Mouse (Mus musculus): ENCODE measurements around the gene Tnrc6c. TPM values are rescaled to one million over a fixed set of nuclear protein-coding genes. Genes with fewer than 3 reads are reported as not detected.

The Tnrc6c gene
- total RNA-seq, 1 experiment from 2014 or later: 20.2 TPM

- ATAC-seq (replicated peaks; ENCODE audit: insufficient number of reproducible peaks, low FRiP score, low TSS enrichment, poor library complexity, severe bottlenecking): no peak
Observed at GRCm38 (mm10) chr11:117665189-117665588, 11.1 kb downstream of the Tnrc6c start.

- no peak for ATAC-seq (replicated peaks; ENCODE audit: insufficient number of reproducible peaks, low FRiP score, low TSS enrichment, poor library complexity, severe bottlenecking)
Observed at GRCm38 (mm10) chr11:117666563-117666962, 12.5 kb downstream of the Tnrc6c start.

DNA sequence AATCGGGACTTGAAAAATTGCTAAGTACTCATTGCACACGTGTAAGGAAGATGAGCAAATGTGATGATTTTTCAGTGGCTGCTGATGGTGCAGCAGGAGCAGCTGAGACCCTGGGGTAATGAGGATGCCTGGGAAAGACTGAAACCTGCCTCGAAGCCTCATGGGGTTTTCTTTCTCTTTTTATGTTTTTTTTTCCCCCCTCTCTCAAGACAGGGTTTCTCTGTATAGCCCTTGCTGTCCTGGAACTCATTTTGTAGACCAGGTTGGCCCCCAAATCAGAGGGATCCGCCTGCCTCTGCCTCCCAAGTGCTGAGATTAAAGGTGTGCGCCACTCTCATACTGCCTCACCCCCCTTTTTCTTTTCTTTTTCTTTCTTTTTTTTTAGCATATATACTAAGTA, 13.1 kb downstream of the Tnrc6c start:
- ATAC-seq (replicated peaks; ENCODE audit: insufficient number of reproducible peaks, low FRiP score, low TSS enrichment, poor library complexity, severe bottlenecking): no peak

DNA sequence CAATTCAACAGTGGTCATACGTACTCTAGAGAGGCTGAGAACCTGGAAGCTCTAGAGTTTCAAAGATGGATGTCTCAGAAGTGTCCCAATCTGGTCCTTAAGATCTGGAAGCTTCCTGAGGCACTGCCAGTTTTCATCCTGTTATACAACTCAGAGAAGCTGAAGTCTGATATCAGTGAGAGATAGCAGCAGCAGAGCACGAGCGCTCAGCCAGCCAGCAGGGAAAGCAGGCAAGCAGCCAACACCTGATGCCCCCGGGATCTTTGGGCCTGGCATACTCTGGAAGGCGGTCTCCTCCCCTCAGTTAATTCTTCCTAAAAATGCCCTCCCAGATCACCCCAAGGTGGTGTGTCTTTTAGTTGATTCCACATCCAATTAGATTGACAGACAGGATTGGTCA, 13.7 kb downstream of the Tnrc6c start:
- no peak for ATAC-seq (replicated peaks; ENCODE audit: insufficient number of reproducible peaks, low FRiP score, low TSS enrichment, poor library complexity, severe bottlenecking)

DNA sequence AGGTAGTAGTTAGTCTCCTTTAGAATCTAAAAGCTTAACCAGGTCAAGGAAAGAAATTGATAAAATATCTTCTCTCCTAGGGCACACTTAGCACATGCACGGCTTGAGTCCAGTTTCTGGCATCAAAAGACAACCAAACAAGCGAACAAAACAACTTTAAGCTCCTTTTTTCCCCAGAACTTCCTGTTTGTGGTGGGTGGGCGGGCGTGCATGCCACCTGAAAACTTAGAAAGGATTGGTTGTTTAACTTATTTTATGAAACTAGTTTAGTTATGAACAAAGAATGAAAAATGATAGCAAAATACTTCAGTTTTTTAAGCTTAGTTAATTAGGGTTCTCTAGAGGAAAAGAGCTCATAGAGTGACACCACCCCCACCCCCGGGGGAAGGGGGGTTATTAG, 17.5 kb downstream of the Tnrc6c start:
- no peak for ATAC-seq (replicated peaks; ENCODE audit: insufficient number of reproducible peaks, low FRiP score, low TSS enrichment, poor library complexity, severe bottlenecking)

DNA sequence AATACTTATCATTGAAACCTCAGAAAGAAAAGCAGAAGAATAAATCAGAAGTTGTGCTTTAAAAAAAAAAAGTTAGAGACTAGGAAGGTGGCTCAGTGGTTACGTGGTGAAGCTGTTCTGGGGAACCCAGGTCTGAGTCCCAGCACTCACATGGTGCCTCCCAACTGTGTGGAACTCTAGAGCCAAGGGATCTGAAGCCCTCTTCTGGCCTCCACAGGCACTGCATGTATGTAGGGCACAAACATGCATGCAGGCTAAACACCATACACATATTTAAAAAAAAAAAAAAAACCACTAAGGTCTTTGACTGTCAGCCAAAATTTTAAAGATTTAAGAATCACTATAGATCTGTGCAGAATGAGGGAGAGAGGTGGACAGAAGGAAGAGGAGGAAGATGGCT, 20.4 kb downstream of the Tnrc6c start:
- ATAC-seq (replicated peaks; ENCODE audit: insufficient number of reproducible peaks, low FRiP score, low TSS enrichment, poor library complexity, severe bottlenecking): no peak

- ATAC-seq (replicated peaks; ENCODE audit: insufficient number of reproducible peaks, low FRiP score, low TSS enrichment, poor library complexity, severe bottlenecking): no peak
Observed at GRCm38 (mm10) chr11:117676649-117677048, 22.6 kb downstream of the Tnrc6c start.

GRCm38 (mm10) chr11:117677111-117677510, 23.0 kb downstream of the Tnrc6c start:
- no peak for ATAC-seq (replicated peaks; ENCODE audit: insufficient number of reproducible peaks, low FRiP score, low TSS enrichment, poor library complexity, severe bottlenecking)

DNA sequence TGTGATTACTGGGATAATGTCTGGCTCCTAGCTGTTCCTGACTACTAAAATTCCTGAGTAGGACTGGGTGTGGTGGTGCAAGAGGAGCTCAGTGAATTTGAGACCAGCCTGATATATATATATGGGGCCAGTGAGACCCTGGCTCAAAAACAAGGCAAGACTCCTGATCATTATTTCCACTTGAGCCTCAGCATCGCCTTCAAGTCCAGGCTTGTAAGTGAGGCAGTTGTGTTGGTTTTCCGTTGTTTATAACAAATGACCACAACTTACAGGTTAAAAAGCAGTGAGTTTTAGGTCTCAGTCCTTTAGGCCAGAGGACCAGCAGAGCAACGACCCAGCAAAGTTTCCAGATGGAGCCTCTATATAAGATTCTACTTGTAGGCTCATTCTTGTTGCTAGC, 23.5 kb downstream of the Tnrc6c start:
- ATAC-seq (replicated peaks; ENCODE audit: insufficient number of reproducible peaks, low FRiP score, low TSS enrichment, poor library complexity, severe bottlenecking): no peak

DNA sequence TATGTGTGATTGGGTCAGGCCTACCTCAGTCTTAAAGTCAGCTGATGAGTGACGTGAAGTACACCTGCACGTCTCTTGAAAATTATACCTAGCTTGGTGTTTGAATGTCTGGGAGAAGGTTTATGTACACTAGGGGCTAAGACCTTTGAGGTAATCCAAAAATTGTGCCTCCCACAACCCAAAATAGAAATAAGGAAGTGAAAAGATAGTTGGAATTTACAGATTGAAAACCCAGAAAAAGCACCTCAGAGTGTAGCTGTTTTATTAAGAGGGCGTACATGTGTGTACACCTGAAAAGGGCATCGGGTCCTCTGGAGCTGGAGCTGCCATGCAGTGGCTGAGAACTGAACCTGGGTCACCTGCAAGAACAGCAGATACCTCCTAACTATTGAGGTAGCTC, 24.1 kb downstream of the Tnrc6c start:
- no peak for ATAC-seq (replicated peaks; ENCODE audit: insufficient number of reproducible peaks, low FRiP score, low TSS enrichment, poor library complexity, severe bottlenecking)

DNA sequence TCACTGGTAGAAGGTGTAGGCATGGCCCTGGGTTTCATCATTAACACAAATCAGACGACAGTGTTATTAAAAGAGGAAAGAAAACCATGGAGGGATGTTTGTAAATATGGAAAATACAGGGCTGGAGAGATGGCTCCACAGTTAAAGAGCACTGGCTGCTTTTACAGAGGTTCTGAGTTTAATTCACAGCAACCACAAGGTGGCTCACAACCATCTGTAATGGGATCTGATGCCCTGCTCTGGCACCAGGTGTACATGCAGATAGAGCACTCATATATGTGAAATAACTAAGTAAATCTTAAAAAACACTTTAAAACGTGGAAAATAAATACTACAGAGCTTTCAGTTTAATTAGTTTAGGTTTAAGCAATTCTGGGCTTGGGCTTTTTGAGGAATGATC, 24.7 kb downstream of the Tnrc6c start:
- ATAC-seq (replicated peaks; ENCODE audit: insufficient number of reproducible peaks, low FRiP score, low TSS enrichment, poor library complexity, severe bottlenecking): no peak

- ATAC-seq (replicated peaks; ENCODE audit: insufficient number of reproducible peaks, low FRiP score, low TSS enrichment, poor library complexity, severe bottlenecking): no peak
Observed at GRCm38 (mm10) chr11:117684640-117685039, 30.6 kb downstream of the Tnrc6c start.

DNA sequence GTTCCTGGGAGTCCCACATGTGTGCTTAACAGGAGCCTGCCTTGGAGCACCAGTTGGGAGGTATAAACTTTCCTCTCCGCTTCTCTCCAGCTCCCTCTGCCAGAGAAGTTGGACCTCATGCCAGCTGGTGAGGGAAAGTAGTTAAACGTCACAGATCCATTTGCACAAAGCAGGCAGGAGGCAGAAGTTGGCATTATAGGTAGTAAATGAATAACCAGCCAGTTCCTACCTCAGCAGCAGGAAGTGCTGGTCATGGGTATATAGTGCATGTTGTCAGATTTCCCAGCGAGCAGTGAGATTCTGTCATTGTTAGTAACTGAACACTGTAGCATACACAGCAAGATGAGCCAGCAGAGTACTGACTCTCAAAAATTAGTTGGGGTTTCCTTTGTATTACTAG, 31.4 kb downstream of the Tnrc6c start:
- ATAC-seq (replicated peaks; ENCODE audit: insufficient number of reproducible peaks, low FRiP score, low TSS enrichment, poor library complexity, severe bottlenecking): no peak; the same call in 1 of the 2 replicates

DNA sequence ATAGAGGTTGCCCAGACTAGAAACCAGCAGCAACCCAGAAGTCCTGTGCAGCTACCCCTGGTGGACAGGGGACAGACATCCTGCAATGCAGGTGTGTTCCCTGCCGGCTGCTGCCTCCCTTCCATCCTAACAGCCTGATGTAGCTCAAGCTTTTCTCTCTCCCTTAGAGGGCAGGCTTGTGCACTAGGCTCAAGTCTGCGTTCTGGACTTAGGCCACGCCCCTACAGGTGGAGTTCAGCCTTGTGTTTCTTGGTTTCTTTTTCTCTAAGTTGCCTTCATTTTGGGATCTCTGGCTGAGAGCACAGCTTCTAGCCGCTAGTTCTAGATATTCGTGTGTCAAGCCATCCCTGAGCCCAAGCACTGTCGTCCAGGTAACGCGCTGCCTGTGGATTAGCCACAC, 31.9 kb downstream of the Tnrc6c start:
- ATAC-seq (replicated peaks; ENCODE audit: insufficient number of reproducible peaks, low FRiP score, low TSS enrichment, poor library complexity, severe bottlenecking): peak; percentile 61; the same call in 1 of the 2 replicates

GRCm38 (mm10) chr11:117688603-117689002, 34.5 kb downstream of the Tnrc6c start:
- ATAC-seq (replicated peaks; ENCODE audit: insufficient number of reproducible peaks, low FRiP score, low TSS enrichment, poor library complexity, severe bottlenecking): no peak

- no peak for ATAC-seq (replicated peaks; ENCODE audit: insufficient number of reproducible peaks, low FRiP score, low TSS enrichment, poor library complexity, severe bottlenecking)
Observed at GRCm38 (mm10) chr11:117691311-117691710, 37.2 kb downstream of the Tnrc6c start.

- no peak for ATAC-seq (replicated peaks; ENCODE audit: insufficient number of reproducible peaks, low FRiP score, low TSS enrichment, poor library complexity, severe bottlenecking)
Observed at GRCm38 (mm10) chr11:117694050-117694449, 40.0 kb downstream of the Tnrc6c start.

- ATAC-seq (replicated peaks; ENCODE audit: insufficient number of reproducible peaks, low FRiP score, low TSS enrichment, poor library complexity, severe bottlenecking): peak; percentile 89
Observed at GRCm38 (mm10) chr11:117696585-117696984, 42.5 kb downstream of the Tnrc6c start.

DNA sequence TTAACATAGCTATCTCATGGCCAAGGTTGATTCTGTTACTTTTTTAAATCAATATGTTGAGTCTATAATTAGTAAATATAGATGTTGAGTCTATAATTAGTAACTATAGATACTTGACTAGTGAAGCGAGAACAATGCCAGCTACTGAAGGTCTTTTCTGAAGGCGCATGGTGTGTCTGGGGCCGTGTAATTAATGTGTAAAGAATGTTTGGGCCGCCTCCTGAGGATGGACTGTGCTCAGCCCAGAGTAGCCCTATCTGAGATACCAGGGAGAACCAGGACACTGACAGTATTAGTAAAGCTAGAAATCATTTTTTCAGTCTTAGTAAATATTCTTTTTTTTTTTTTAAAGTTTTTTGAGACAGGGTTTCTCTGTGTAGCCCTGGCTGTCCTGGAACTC, 46.8 kb downstream of the Tnrc6c start:
- no peak for ATAC-seq (replicated peaks; ENCODE audit: insufficient number of reproducible peaks, low FRiP score, low TSS enrichment, poor library complexity, severe bottlenecking)

DNA sequence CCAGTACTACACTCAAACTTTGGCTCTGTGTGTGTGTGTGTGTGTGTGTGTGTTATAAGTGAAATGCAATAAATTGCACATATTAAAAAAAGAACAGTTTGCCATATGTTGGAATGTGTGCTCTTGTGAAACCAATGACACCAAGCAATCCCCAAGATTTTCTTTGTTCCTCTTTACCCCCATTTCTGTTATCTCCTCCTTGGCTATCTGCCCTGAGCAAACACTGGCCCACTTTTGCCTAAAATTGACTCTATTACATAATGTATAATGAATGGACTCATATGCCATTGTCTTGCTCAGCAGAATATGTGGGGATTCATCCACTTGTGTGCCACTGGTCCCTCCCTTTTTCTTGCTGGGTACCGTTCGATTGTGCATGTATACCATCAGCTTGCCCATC, 52.2 kb downstream of the Tnrc6c start:
- no peak for ATAC-seq (replicated peaks; ENCODE audit: insufficient number of reproducible peaks, low FRiP score, low TSS enrichment, poor library complexity, severe bottlenecking)

DNA sequence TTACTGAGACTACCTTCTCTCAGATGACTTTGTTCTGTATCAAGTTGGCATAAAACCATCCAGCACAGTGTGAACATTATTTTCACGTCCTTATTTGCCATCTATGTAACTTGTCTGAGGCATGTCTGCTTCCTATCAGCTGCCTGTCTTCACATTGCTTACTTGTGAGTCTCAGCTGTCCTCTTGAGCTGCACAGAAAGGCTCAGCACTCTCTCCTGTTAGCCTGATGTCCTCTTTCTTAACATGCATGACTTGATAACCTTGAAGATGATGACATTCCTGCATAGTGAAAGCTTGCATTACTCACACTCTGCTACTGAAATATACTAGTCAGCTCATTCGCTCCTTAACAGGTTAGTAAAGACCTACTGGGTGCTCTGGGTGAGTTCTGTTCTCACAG, 53.1 kb downstream of the Tnrc6c start:
- ATAC-seq (replicated peaks; ENCODE audit: insufficient number of reproducible peaks, low FRiP score, low TSS enrichment, poor library complexity, severe bottlenecking): 0 out of 2 replicates have a peak, but pooled peaks have one; percentile 4
